Mouse (Mus musculus): ENCODE data around the gene 6330409D20Rik. TPM values are rescaled to one million over a fixed set of nuclear protein-coding genes. Genes with fewer than 3 reads are reported as not detected.

The 6330409D20Rik gene
- polyA plus RNA-seq, 1 experiment from 2014 or later, result 0.16 TPM

MicroRNA genes within 50 kb of the gene (microRNA counts, 519-probe panel; counts per million panel counts)
- 2,166 counts per million, percentile 29 among the panel's probes with 10 or more counts for microRNA mmu-miR-2861

Small RNA genes lying within 50 kb of the gene (microRNA-seq; reads per million reads assigned to microRNA genes)
- not detected for gene Mir2861
- gene Mir3960, result not detected
- gene Mir8093, result not detected

Other genes starting within 250 kb of the 6330409D20Rik start
- gene Fam102a, start 205.7 kb downstream of the 6330409D20Rik start, polyA plus RNA-seq (2015; fragmentation: Nextera tagmentation; extraction: Ambion mirVana), result 4.8 and 8.6 TPM in 2 replicates
- gene Dpm2, start 170.2 kb downstream of the 6330409D20Rik start, polyA plus RNA-seq (2015; fragmentation: Nextera tagmentation; extraction: Ambion mirVana), result 62.0 and 71.0 TPM in 2 replicates
- gene Pip5kl1, start 166.2 kb downstream of the 6330409D20Rik start, polyA plus RNA-seq (2015; fragmentation: Nextera tagmentation; extraction: Ambion mirVana), result 0.23 TPM in 1 of 2 replicates, not detected in the other
- gene 9430097D07Rik, start 165.3 kb downstream of the 6330409D20Rik start, polyA plus RNA-seq (2015; fragmentation: Nextera tagmentation; extraction: Ambion mirVana), result 0.08 TPM in 1 of 2 replicates, not detected in the other
- 33.5 and 38.7 TPM in 2 replicates for gene St6galnac4, start 153.9 kb downstream of the 6330409D20Rik start, polyA plus RNA-seq (2015; fragmentation: Nextera tagmentation; extraction: Ambion mirVana)
- gene St6galnac6, start 141.3 kb downstream of the 6330409D20Rik start, polyA plus RNA-seq (2015; fragmentation: Nextera tagmentation; extraction: Ambion mirVana), result 28.5 and 29.0 TPM in 2 replicates
- 360 and 390 TPM in 2 replicates for gene Ak1, start 119.3 kb downstream of the 6330409D20Rik start, polyA plus RNA-seq (2015; fragmentation: Nextera tagmentation; extraction: Ambion mirVana)
- gene Eng, start 94.4 kb downstream of the 6330409D20Rik start, polyA plus RNA-seq (2015; fragmentation: Nextera tagmentation; extraction: Ambion mirVana), result 144 and 163 TPM in 2 replicates
- gene Fpgs, start 36.9 kb downstream of the 6330409D20Rik start, polyA plus RNA-seq (2015; fragmentation: Nextera tagmentation; extraction: Ambion mirVana), result 13.8 and 19.7 TPM in 2 replicates
- gene Cdk9, start 27.9 kb downstream of the 6330409D20Rik start, polyA plus RNA-seq (2015; fragmentation: Nextera tagmentation; extraction: Ambion mirVana), result 45.5 and 66.6 TPM in 2 replicates
- 25.7 and 33.4 TPM in 2 replicates for gene Sh2d3c, start 20.0 kb downstream of the 6330409D20Rik start, polyA plus RNA-seq (2015; fragmentation: Nextera tagmentation; extraction: Ambion mirVana)
- gene Tor2a, start 16.2 kb upstream of the 6330409D20Rik start, polyA plus RNA-seq (2015; fragmentation: Nextera tagmentation; extraction: Ambion mirVana), result 31.2 and 41.1 TPM in 2 replicates
- 0.15 and 0.32 TPM in 2 replicates for gene Ttc16, start 34.6 kb upstream of the 6330409D20Rik start, polyA plus RNA-seq (2015; fragmentation: Nextera tagmentation; extraction: Ambion mirVana)
- 3.0 and 4.8 TPM in 2 replicates for gene Ptrh1, start 34.8 kb upstream of the 6330409D20Rik start, polyA plus RNA-seq (2015; fragmentation: Nextera tagmentation; extraction: Ambion mirVana)
- gene Cfap157, start 43.4 kb upstream of the 6330409D20Rik start, polyA plus RNA-seq (2015; fragmentation: Nextera tagmentation; extraction: Ambion mirVana), result 0.16 and 0.52 TPM in 2 replicates
- 23.8 and 28.3 TPM in 2 replicates for gene Stxbp1, start 106.2 kb upstream of the 6330409D20Rik start, polyA plus RNA-seq (2015; fragmentation: Nextera tagmentation; extraction: Ambion mirVana)
- 43.0 and 57.4 TPM in 2 replicates for gene Fam129b, start 135.1 kb upstream of the 6330409D20Rik start, polyA plus RNA-seq (2015; fragmentation: Nextera tagmentation; extraction: Ambion mirVana)
- 79.3 and 89.3 TPM in 2 replicates for gene Rpl12, start 220.5 kb upstream of the 6330409D20Rik start, polyA plus RNA-seq (2015; fragmentation: Nextera tagmentation; extraction: Ambion mirVana)
- gene Lrsam1, start 220.6 kb upstream of the 6330409D20Rik start, polyA plus RNA-seq (2015; fragmentation: Nextera tagmentation; extraction: Ambion mirVana), result 8.3 and 9.3 TPM in 2 replicates
- gene Slc2a8, start 241.1 kb upstream of the 6330409D20Rik start, polyA plus RNA-seq (2015; fragmentation: Nextera tagmentation; extraction: Ambion mirVana), result 20.4 and 23.6 TPM in 2 replicates

Data from heart, embryonic 15.5 days (tissue).